Mouse (Mus musculus) hindbrain, postnatal 0 days (tissue): Measurements from ENCODE around the gene Spg7. TPM values are rescaled to one million over a fixed set of nuclear protein-coding genes. Genes with fewer than 3 reads are reported as not detected.
"Not testable (repeated sequence)": the region's sequence is repeated elsewhere in the genome, so short reads cannot be mapped to it uniquely, and the experiment has no call there.

Experiments used
- ATAC-seq: fragments of 200-750 bp; cut with Nextera tagmentation; 2 replicates; pipeline ENCODE4 v1.8.0; 2017; ENCODE audit warnings: mild to moderate bottlenecking, moderate TSS enrichment, moderate library complexity
- DNase-seq: peaks from one replicate; pipeline ENCODE4 v3.0.0-alpha.2; 2015; ENCODE audit warnings: low spot score
- H3K27ac ChIP-seq: fragments of 300-500 bp; sonication (generic); 2 replicates; pipeline ENCODE4 v1.5.1; 2014; ENCODE audit warnings: mild to moderate bottlenecking
- H3K27me3 ChIP-seq: fragments of 300-500 bp; sonication (generic); 2 replicates; pipeline ENCODE4 v1.6.1; 2014; ENCODE audit warnings: low read length, mixed read lengths; ENCODE audit not compliant: insufficient read depth
- H3K36me3 ChIP-seq: fragments of 300-500 bp; sonication (generic); 2 replicates; pipeline ENCODE4 v1.6.1; 2014; ENCODE audit warnings: low read length, mixed read lengths; ENCODE audit not compliant: insufficient read depth
- H3K4me1 ChIP-seq: fragments of 300-500 bp; sonication (generic); 2 replicates; pipeline ENCODE4 v1.6.1; 2014; ENCODE audit warnings: antibody characterized with exemption, low read length, mixed read lengths; ENCODE audit not compliant: insufficient read depth
- H3K4me2 ChIP-seq: fragments of 300-500 bp; sonication (generic); 2 replicates; pipeline ENCODE4 v1.6.1; 2014; ENCODE audit warnings: low read depth, mild to moderate bottlenecking, low read length, moderate library complexity, mixed read lengths
- H3K4me3 ChIP-seq: fragments of 300-500 bp; sonication (generic); 2 replicates; pipeline ENCODE4 v1.5.1; 2014; ENCODE audit warnings: low read length
- H3K9ac ChIP-seq: fragments of 300-500 bp; sonication (generic); replicated peaks from 2 replicates; pipeline ENCODE4 v1.6.1; 2014; ENCODE audit warnings: mild to moderate bottlenecking, low read length, moderate library complexity, mixed read lengths
- H3K9me3 ChIP-seq: fragments of 300-500 bp; sonication (generic); 2 replicates; pipeline ENCODE4 v1.6.1; 2016; ENCODE audit warnings: low read length, mixed read lengths
- CTCF ChIP-seq: IDR thresholded peaks from 2 replicates; pipeline ENCODE4 v1.5.1; 2016; ENCODE audit warnings: antibody characterized with exemption, control low read depth, low read depth
- WGBS: fragments of 180-500 bp; shearing (Covaris S2); extraction: QIAGEN DNeasy Blood & Tissue Kit; methylation state at CpG from one replicate; pipeline ENCODE4 v1.1.7; 2014; 5-methylcytosine and 5-hydroxymethylcytosine counted together
- polyA plus RNA-seq: library from polyadenylated mRNA; unstranded; fragments of >200 nt; fragmentation: Nextera tagmentation; extraction: Ambion mirVana; gene quantifications from 2 replicates; pipeline ENCODE4 v1.2.1, GENCODE M21; 2015
- total RNA-seq: library from RNA; depleted of rRNA; stranded (reverse); fragments of >200 nt; gene quantifications from 2 replicates; pipeline ENCODE4 v1.2.3, GENCODE M21; 2014

Spg7 gene
- total and polyA plus RNA-seq, 2 experiments from 2014 or later, result 45.1 to 51.6 TPM

DNA sequence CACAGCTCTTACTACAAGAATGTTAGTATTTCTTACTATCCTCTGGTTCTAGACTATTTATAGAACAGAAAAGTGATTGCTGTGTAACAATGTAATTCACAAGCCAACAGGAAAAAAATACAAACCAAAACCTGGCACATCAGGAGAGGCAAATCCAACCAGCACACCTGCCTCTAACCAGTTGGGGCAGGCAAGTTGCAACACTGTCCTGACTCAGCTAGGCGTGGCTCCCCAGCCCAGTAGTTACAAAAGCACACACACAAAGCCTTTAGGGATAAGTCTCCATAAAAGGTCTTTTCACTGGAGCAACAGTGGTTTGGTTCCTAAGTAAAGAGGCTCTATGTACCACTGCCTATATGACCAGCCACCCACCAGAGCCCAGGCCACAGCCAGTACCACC lies 41.5 kb upstream of the Spg7 start:
- no peak overlapping the region for H3K4me2 ChIP-seq
- no peak for TF ChIP-seq CTCF
- no peak overlapping the region for H3K4me3 ChIP-seq
- peaks cover 6% of the 10 kb centered on the region for H3K4me1 ChIP-seq
- H3K36me3 ChIP-seq, result no peaks in the 10 kb centered on the region
- whole genome bisulfite sequencing, result 79% methylated on average over 1 of the region's 1 CpGs
- H3K27me3 ChIP-seq, result no peaks in the 10 kb centered on the region
- ATAC-seq, result no peak
- DNase-seq, result no peak
- H3K9ac ChIP-seq, result no peak overlapping the region
- no peaks in the 10 kb centered on the region for H3K9me3 ChIP-seq
- no peak overlapping the region for H3K27ac ChIP-seq

DNA sequence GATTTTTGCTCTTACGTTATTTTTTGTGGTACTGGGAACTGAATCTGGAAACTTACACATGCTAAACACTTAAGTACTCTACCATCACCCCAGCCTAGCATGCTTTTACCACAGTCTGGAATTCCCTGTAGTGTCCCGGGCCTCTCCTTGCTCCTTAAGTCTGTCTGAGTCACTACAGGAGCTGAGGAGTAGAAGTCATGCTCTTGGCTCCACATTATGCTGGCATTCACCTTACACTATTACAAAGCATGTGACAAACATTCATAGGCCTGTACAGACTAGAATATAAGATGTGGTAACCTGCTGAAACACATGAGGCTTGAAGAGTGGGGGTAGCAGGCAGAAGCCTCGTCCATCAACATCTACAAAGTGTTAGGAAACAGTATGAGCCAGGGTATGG lies 40.0 kb upstream of the Spg7 start:
- Histone ChIP-seq H3K27ac (no peak overlapping the region), H3K27me3 (no peaks in the 10 kb centered on the region), H3K4me2 (no peak overlapping the region), H3K4me3 (no peak overlapping the region), H3K36me3 (no peaks in the 10 kb centered on the region), H3K9ac (no peak overlapping the region), H3K9me3 (no peaks in the 10 kb centered on the region), H3K4me1 (peaks cover 6% of the 10 kb centered on the region)
- no peak for TF ChIP-seq CTCF
- WGBS, result 82% methylated on average over 3 of the region's 3 CpGs
- ATAC-seq (no peak), DNase-seq (no peak)

DNA sequence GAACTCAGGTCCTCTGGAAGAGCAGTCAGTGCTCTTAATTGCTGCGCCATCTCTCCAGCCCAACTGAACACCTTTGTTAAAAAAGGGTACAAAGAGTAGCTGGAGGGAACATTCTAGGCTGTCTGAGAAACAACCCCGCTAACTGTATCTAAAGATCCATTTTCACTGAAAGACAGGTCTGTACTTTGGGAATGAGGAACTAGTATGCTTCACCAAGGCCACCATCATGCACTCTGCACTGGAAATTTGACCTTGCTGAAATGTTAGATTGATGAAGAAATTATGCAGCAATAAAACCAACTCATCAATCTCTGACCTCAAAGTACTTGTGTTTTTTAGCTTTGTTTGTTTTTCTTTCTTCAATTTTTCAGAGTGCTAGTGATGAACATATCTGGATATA lies 38.5 kb upstream of the Spg7 start:
- Histone ChIP-seq H3K36me3 (no peaks in the 10 kb centered on the region), H3K4me2 (no peak overlapping the region), H3K4me1 (no peaks in the 10 kb centered on the region), H3K27ac (no peak overlapping the region), H3K9me3 (no peaks in the 10 kb centered on the region), H3K4me3 (no peak overlapping the region), H3K27me3 (no peaks in the 10 kb centered on the region), H3K9ac (no peak overlapping the region)
- ATAC-seq (no peak), DNase-seq (no peak)
- WGBS, result 94% methylated on average over 2 of the region's 2 CpGs
- no peak for TF ChIP-seq CTCF

DNA sequence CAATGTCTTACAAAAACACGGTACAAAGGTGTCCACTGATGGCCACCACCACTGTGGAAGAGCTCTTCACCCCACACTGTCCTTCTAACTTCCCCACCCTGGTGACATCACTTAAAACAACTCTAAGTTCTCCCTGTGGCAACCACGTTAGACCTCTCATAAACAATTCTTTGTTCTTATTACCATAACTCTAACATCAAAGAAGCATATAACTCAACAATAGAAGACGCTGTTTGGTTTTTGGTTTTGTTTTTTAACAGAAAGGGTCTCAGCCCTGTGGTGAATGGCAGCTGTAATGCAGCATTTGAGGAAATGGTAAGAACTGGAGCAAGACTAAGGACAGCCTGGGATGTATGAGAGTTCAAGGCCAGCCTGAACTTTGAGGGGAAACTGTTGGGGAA lies 36.8 kb upstream of the Spg7 start:
- no peak for ATAC-seq
- Histone ChIP-seq H3K9me3 (no peaks in the 10 kb centered on the region), H3K4me2 (no peak overlapping the region), H3K27ac (no peak overlapping the region), H3K36me3 (no peaks in the 10 kb centered on the region), H3K27me3 (no peaks in the 10 kb centered on the region), H3K9ac (no peak overlapping the region), H3K4me3 (no peak overlapping the region), H3K4me1 (no peaks in the 10 kb centered on the region)
- no peak for TF ChIP-seq CTCF
- no peak for DNase-seq
- WGBS, result 81% methylated on average over 3 of the region's 3 CpGs

DNA sequence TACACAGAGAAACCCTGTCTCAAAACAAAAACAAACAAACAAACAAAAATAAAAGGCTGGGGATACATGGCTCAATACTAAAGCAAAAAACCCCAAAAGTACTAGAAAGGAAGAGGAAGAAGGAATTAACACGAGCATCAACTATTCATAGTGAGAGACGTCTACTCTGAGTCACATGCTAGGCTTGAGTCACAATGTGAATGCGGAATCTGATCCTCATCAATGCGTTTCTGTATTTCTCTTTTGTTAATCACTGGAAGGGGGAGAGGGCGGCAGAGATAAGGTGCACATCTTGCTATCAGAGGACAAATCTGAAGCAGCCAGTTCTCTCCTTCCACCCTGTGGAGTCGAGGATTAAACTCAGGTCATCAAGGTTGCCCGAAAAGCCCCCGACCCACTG lies 35.0 kb upstream of the Spg7 start:
- WGBS, result 94% methylated on average over 8 of the region's 8 CpGs
- Histone ChIP-seq H3K36me3 (no peaks in the 10 kb centered on the region), H3K4me2 (no peak overlapping the region), H3K27ac (no peak overlapping the region), H3K27me3 (no peaks in the 10 kb centered on the region), H3K4me1 (no peaks in the 10 kb centered on the region), H3K9ac (no peak overlapping the region), H3K9me3 (no peaks in the 10 kb centered on the region), H3K4me3 (no peak overlapping the region)
- no peak for ATAC-seq
- DNase-seq, result no peak
- no peak for TF ChIP-seq CTCF

DNA sequence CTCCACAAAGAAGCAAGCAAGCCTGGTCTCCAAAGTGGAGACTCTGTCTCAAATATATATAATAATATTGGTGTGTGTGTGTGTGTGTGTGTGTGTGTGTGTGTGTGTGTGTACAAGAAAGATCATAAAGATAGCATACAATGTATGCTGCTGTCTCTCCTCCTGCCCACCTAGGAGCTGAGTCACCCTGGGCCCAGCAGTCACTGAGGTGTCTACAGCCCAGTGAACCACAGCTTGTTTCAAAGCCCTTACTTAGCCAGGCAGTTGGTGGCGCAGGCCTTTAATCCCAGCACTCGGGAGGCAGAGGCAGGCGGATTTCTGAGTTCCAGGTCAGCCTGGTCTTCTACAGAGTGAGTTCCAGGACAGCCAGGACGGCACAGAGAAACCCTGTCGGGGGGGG lies 32.7 kb upstream of the Spg7 start:
- WGBS, result 81% methylated on average over 4 of the region's 5 CpGs
- not testable (repeated sequence) for DNase-seq, H3K9ac ChIP-seq, H3K36me3 ChIP-seq, H3K4me1 ChIP-seq, H3K27me3 ChIP-seq, H3K27ac ChIP-seq, ATAC-seq, H3K4me3 ChIP-seq, H3K4me2 ChIP-seq, H3K9me3 ChIP-seq

DNA sequence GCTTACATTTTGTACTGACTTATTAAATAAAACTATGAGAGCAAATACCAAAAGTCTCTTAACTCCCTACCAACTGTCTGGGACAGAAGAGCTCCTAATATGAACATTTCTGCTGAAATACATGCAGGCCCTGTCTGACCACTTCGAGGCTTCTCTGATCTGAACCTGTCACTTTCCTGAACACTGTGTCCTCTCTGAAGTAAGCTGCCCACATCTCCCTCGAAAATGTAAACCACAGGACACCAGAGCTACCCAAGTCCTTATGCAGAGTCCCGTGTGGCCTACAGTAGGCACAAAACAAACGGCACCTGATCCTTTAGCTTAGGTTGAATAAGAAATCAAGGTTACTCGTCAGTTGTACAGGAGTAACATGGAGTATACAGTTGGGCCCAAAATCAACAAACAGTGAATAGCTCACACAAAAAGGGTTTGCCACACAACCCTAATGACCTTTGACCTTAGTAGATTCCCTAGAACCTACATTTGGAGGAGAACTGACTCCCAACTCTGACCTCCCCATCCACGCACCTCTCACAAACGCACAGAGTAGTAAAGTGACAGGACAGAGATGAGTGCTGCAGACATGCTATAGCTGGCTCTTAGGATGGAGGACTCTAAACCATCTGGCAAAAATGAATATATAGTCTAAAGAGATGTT lies 31.3 kb upstream of the Spg7 start:
- Histone ChIP-seq H3K27ac (no peak overlapping the region), H3K9ac (no peak overlapping the region), H3K4me2 (no peak overlapping the region), H3K36me3 (no peaks in the 10 kb centered on the region), H3K4me1 (no peaks in the 10 kb centered on the region), H3K9me3 (no peaks in the 10 kb centered on the region), H3K27me3 (no peaks in the 10 kb centered on the region), H3K4me3 (no peak overlapping the region)
- ATAC-seq (no peak), DNase-seq (no peak)
- TF ChIP-seq CTCF, result no peak
- 84% methylated on average over 7 of the region's 7 CpGs for WGBS
